Mouse (Mus musculus) liver (tissue): ENCODE results near the gene Atf7.

ENCODE experiments used
- DNase-seq: peaks from one replicate; pipeline ENCODE4 v3.0.0-alpha.2; 2020; ENCODE audit warnings: mixed read lengths

Gene Atf7

DNA sequence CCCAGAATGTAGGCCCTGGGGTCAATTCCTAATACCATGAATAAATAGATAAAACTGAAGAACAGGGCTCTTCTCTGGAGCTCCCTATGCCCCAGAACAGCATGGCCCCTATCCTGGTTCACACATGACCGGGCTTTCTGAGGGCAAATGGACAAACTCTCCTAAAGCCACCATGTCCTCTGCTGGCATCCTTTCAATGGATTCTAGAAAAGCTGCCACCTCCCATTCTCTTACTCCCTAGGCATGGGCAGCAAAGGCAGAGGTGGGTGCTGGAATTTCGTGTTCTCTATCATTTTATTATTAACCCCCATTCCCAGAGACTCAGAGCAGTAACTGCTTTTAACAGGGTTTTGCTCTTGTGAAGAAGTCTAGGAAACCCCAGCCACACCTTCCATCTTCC lies 110.0 kb downstream of the Atf7 start:
- DNase-seq = no peak

GRCm38 (mm10) chr15:102513004-102513403 lies 112.3 kb downstream of the Atf7 start:
- DNase-seq = no peak

DNA sequence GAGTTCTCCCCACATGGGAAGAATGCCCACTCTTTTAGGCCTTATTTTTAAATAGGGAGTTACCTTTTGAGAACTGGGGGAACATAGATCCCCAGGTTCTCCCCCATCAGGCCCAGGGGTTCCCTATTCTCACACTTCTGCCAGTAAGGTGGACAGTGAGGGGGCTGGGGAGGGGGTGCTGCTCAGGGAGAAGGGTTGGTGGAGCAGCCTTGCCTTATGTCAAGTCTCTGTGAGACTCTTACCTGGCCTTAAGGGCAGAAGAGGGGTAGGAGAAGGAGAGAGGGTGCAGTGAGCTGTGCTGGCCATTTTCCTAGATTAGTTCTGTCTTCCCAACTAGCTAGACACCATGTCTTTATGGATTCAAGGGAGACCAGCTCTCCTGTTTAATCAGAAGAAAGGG lies 112.8 kb downstream of the Atf7 start:
- DNase-seq = no peak

DNA sequence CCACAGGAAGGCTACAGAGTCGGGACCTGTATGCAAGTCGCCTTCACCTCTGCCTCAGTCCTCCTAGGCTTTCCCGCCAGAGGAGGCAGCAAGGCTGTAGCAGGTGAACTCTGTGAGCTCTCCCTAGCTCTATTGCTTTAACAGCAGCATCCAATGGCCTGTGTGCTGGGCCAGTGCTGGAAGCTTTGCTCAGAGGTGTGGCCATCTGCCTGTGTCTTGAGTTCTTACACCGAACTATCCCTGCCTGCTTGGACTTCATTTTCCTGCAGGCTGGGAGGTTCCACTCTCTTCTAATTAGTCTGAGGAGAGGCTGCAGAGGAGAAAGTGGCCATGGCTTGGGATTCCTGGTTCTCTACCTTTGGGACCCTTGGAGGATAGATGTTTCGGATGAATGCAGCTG lies 113.3 kb downstream of the Atf7 start:
- DNase-seq = no peak

GRCm38 (mm10) chr15:102511285-102511833 lies 113.9 kb downstream of the Atf7 start:
- no peak for DNase-seq

- peak; percentile 87 for DNase-seq
Observed at GRCm38 (mm10) chr15:102510590-102511284, 114.5 kb downstream of the Atf7 start.

DNA sequence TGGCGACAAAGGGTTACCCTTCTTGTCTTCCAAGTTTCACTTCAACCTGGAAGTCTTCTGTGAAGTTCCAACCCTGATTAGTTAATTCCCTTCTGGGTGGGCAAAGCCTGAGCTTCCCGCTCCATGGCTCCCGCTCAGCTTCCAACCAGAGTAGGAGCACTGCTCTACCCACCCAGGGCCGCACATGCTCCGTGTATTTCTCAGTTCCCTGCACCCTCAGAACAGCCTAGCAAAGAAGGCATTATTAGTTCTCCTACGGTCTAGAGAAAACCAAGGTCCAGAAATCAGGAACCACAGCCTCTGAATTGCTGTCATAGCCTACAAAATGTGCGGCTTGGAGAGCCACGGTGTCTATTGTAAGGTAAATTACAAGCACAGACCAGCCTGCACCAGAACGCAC lies 115.2 kb downstream of the Atf7 start:
- no peak for DNase-seq

- DNase-seq = no peak
Observed at GRCm38 (mm10) chr15:102508336-102508735, 116.9 kb downstream of the Atf7 start.

DNA sequence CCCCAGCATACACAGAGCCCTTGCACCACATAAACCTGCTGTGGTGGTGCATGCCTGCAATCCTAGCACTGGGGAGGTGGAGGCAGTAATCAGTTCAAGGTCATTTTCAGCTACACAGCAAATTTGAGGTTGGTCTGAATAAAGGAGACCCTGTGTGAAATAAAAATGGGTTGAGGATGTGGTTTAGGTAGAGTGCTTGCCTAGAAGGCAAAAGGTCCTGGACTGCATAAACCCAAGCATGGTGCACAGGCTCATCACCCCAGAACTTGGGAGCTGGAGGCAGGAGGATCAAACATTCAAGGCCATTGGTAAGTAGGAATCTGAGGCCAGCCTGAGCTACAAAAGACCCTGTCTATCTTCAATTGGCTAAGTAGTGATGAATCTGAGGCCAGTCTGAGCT lies 117.7 kb downstream of the Atf7 start:
- no peak for DNase-seq

GRCm38 (mm10) chr15:102506864-102507263 lies 118.4 kb downstream of the Atf7 start:
- no peak for DNase-seq

- no peak for DNase-seq
Observed at GRCm38 (mm10) chr15:102506464-102506830, 118.8 kb downstream of the Atf7 start.

- no peak for DNase-seq
Observed at GRCm38 (mm10) chr15:102505770-102506463, 119.3 kb downstream of the Atf7 start.

DNA sequence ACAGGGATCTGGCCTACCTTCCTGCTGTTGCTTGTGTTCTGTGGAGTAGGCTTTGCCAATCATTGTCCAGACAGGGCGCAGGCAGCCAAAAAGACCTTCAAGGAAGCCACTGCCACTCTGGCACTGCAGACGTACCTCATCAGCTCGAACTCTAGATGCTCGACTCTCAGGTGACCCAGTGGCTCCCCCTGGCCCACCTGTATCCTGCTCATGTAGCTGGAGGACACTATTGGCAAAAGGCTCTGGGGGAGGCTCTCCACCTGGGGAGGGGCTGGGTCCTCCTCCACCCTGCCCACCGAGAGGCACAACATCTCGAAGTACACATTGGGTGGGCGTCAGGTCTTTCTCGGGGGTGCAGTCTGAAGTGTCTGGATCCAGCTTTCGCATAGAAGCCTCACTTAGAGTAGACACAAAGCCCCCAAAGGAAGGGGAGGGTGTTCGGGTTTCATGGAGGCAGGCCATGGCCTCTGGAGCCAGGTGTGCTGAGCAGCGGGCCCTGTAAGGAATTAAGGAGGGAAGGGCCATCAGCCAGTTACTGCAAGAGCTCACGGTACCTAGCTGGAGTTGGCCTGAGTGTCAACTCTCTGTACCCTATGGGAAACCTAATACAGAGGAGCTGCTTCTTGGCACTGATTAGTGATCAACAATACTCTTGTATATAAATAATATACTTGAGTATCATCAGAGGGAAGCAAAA lies 120.0 kb downstream of the Atf7 start:
- no peak for DNase-seq

DNA sequence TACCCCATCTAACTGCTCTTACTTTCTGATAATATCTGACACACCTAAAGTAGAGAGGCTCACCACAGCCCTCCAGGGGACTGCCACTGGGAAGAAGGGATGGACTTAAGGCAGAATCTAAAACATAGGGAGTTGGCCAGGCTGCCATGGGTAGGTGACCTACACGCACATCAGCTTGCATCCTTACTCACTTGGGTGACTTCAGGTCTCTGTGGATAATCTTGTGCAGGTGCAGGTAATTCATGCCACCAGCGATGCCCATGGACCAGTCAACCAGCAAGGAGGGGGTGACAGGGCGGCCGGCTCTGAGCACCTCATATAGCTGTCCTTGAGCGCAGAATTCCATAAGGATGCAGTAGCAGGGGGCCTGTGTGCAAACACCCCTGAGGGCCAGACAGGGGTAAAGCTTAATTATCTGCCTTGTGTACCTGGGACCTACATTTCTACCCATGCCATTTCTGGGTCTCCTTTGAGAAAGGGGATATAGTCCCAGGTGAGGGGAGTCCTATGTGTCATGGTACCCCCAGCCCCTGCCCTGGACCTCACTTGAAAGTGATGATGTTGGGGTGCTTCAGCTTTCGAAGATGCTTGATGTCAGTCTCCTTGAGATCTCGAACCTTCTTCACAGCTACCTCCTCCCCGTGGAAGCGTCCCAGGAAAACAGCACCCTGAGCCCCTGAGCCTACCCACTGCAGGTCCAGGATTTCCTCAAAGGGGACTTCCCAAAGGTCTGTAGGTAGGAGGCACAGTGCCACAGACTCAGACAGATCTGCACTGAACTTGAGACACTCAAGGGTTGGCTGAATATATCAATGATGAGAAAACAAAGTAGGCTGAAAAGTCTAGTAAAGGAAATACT lies 121.1 kb downstream of the Atf7 start:
- no peak for DNase-seq

- DNase-seq = no peak
Observed at GRCm38 (mm10) chr15:102503447-102503846, 121.8 kb downstream of the Atf7 start, which contains the start of gene Gm10337. Gene Gm10337 (plus strand): TSS chr15:102503722.

- no peak for DNase-seq
Observed at GRCm38 (mm10) chr15:102502254-102502840, 122.9 kb downstream of the Atf7 start.

GRCm38 (mm10) chr15:102501084-102501814 lies 124.0 kb downstream of the Atf7 start:
- DNase-seq = no peak

GRCm38 (mm10) chr15:102500479-102500878 lies 124.8 kb downstream of the Atf7 start:
- no peak for DNase-seq

DNA sequence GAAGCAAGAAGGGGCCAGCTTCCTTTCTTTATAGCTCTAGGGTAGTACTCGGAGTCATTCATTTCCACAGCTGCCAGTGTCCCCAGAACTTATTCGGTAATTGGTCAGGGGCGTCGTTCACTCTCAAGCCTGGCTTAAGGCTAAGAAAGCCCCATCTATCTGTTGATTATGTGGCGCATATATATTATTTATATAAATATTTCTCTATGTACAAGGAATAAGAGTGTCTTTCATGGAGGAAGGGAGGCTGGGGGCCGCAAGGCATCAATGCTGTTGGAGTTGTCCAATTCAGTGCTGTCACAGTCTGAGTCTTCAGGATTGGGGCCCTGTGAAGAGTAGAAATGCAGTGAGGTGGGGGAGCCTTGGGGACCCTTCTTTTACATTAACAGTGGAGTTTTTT lies 125.4 kb downstream of the Atf7 start:
- DNase-seq = no peak

- DNase-seq = no peak
Observed at GRCm38 (mm10) chr15:102499370-102499769, 125.9 kb downstream of the Atf7 start.

GRCm38 (mm10) chr15:102498322-102498721 lies 126.9 kb downstream of the Atf7 start:
- no peak for DNase-seq

GRCm38 (mm10) chr15:102487664-102488063 lies 137.6 kb downstream of the Atf7 start:
- DNase-seq = no peak
